Mouse (Mus musculus) embryonic fibroblast, embryonic 13.5 days (primary cell): ENCODE data around the gene Gsdme.
A peak's percentile ranks its signal among the peaks of the same experiment; 100 is the strongest.

Source experiments
- CTCF ChIP-seq: IDR thresholded peaks from 2 replicates; pipeline ENCODE4 v1.5.1; 2011; ENCODE audit warnings: mild to moderate bottlenecking, control low read depth, low read length, moderate library complexity, borderline replicate concordance; ENCODE audit not compliant: insufficient read depth
- POLR2A ChIP-seq: IDR thresholded peaks from 2 replicates; pipeline ENCODE4 v1.6.1; 2011; ENCODE audit warnings: low read depth, mild to moderate bottlenecking, control low read depth, low read length, moderate library complexity

GRCm38 (mm10) chr6:50304949-50305491 is 41.4 kb upstream of the Gsdme start:
- peak; percentile 92; the same call in 1 of the 2 replicates for TF ChIP-seq CTCF
- no peak for TF ChIP-seq POLR2A
